Comparison of ENCODE assay signal across 29 mouse cellular contexts in genomic region chr17:65988151-65988820, GRCm38 (mm10). TPM values are rescaled to one million over a fixed set of nuclear protein-coding genes. Genes with fewer than 3 reads are reported as not detected.
DNase-seq lines count a peak whose midpoint lies in the region; ATAC-seq lines count a peak whose summit lies in the region.
"Had no signal": no experiment of that assay in that cellular context is flagged by ENCODE, and none has a peak within 500 bp of the region (broad histone marks: within the 10 kb centered on the region; RNA-seq: fewer than 3 reads in every experiment).

No protein-coding gene starts in this region.

- H3K36me3 ChIP-seq in liver, embryonic 15.5 days (replicated peaks) = 0 out of 2 replicates have a peak, but pooled peaks cover 3% of the 10 kb centered on the region
- H3K36me3 ChIP-seq: embryonic facial prominence, embryonic 10.5 days; hindbrain, embryonic 10.5 days had no signal

- peak; percentile 6 for DNase-seq in MEL-GATA-1-ER (ENCODE audit: extremely low read depth, low read depth)
- peak; percentile 67 for DNase-seq in liver
- no peak for DNase-seq in cerebellum, adult 8-10 months
- DNase-seq in Muller cell, postnatal 12 days (ENCODE audit: inconsistent ontology term) = no peak
- no peak for DNase-seq in kidney, postnatal 25 days
- no peak for DNase-seq in layer of hippocampus, postnatal 14 days (ENCODE audit: low spot score in 2 of 2)
- DNase-seq: cerebellum, adult 18-20 months; cerebellum, postnatal 14 days; heart, adult 2 months; heart, postnatal 14 days; kidney, adult 11 months; kidney, postnatal 14 days; lung, adult 18-20 months; lung, postnatal 4 days; retina, postnatal 1 day; right cerebral cortex, postnatal 14 days had no signal

- no peak overlapping the region for H3K27ac ChIP-seq in liver, embryonic 15.5 days (replicated peaks)
- H3K27ac ChIP-seq: embryonic facial prominence, embryonic 10.5 days; embryonic facial prominence, embryonic 15.5 days; heart, adult 2 months; hindbrain, embryonic 10.5 days; hindbrain, embryonic 15.5 days; left cerebral cortex, adult 2 months; limb, embryonic 13.5 days; midbrain, embryonic 13.5 days; neural tube, embryonic 15.5 days had no signal

- peaks cover 18% of the 10 kb centered on the region for H3K4me1 ChIP-seq in liver, embryonic 15.5 days (replicated peaks)
- H3K4me1 ChIP-seq: embryonic facial prominence, embryonic 10.5 days; embryonic facial prominence, embryonic 15.5 days; hindbrain, embryonic 15.5 days; limb, embryonic 13.5 days; midbrain, embryonic 13.5 days; neural tube, embryonic 15.5 days had no signal

- peak; percentile 52; the same call in 1 of the 2 replicates for ATAC-seq in liver, embryonic 15.5 days (ENCODE audit: insufficient read depth)
- ATAC-seq: forebrain, embryonic 14.5 days; inflammation-experienced regulatory T-cells, adult 6 months; lung, postnatal 0 days; midbrain, embryonic 13.5 days had no signal

- no peaks in the 10 kb centered on the region for H3K27me3 ChIP-seq in liver, embryonic 15.5 days
- H3K27me3 ChIP-seq: CH12.LX; embryonic facial prominence, embryonic 15.5 days; hindbrain, embryonic 15.5 days; limb, embryonic 13.5 days; midbrain, embryonic 13.5 days; neural tube, embryonic 15.5 days had no signal

- H3K4me3 ChIP-seq in liver, embryonic 15.5 days (replicated peaks) = no peak overlapping the region
- H3K4me3 ChIP-seq: embryonic facial prominence, embryonic 10.5 days; embryonic facial prominence, embryonic 15.5 days; heart, adult 2 months; hindbrain, embryonic 10.5 days; hindbrain, embryonic 15.5 days; left cerebral cortex, adult 2 months; limb, embryonic 13.5 days; midbrain, embryonic 13.5 days; neural tube, embryonic 15.5 days had no signal

- no peaks in the 10 kb centered on the region for H3K9me3 ChIP-seq in liver, embryonic 15.5 days (replicated peaks)
- H3K9me3 ChIP-seq: embryonic facial prominence, embryonic 10.5 days; embryonic facial prominence, embryonic 15.5 days; hindbrain, embryonic 10.5 days; hindbrain, embryonic 15.5 days; limb, embryonic 13.5 days; midbrain, embryonic 13.5 days; neural tube, embryonic 15.5 days had no signal

- whole genome bisulfite sequencing in liver, embryonic 15.5 days (ENCODE audit: insufficient replicate concordance) = 37% methylated on average over 3 of the region's 3 CpGs

- H3K9ac ChIP-seq in liver, embryonic 15.5 days = no peak overlapping the region
- H3K9ac ChIP-seq: embryonic facial prominence, embryonic 15.5 days; hindbrain, embryonic 15.5 days; limb, embryonic 13.5 days; midbrain, embryonic 13.5 days; neural tube, embryonic 15.5 days had no signal

- no peak overlapping the region; the same call in 1 of the 2 replicates for H3K4me2 ChIP-seq in liver, embryonic 15.5 days
- H3K4me2 ChIP-seq: embryonic facial prominence, embryonic 15.5 days; hindbrain, embryonic 15.5 days; limb, embryonic 13.5 days; midbrain, embryonic 13.5 days; neural tube, embryonic 15.5 days had no signal

RNA-seq across cellular contexts. Expression of gene Twsg1, which starts 37.3 kb away (rescaled TPM):
- polyA plus RNA-seq in liver, embryonic 15.5 days (2015; fragmentation: Nextera tagmentation; extraction: Ambion mirVana) = 16.1 and 17.0 TPM in 2 replicates
- 10 to 100 TPM; 24.6 to 34.4 TPM for total RNA-seq in layer of hippocampus, postnatal 14 days (2021)

Comparison
In these comparisons a context has a peak if more than half of its experiments do, and no peak if none do; other contexts are left out.
1. DNase-seq: peak in MEL-GATA-1-ER (single experiment) and liver (single experiment); none in cerebellum, adult 8-10 months (single experiment), Muller cell, postnatal 12 days (single experiment), kidney, postnatal 25 days (0 of 2) and layer of hippocampus, postnatal 14 days (0 of 2).